Mouse (Mus musculus): ENCODE results near the gene St6galnac3.

St6galnac3 gene

GRCm38 (mm10) chr3:153690553-153690952, 34.4 kb downstream of the St6galnac3 start:
- peak; percentile 45 for DNase-seq (ENCODE audit: extremely low read depth, low read depth)

GRCm38 (mm10) chr3:153689793-153690291, 35.1 kb downstream of the St6galnac3 start:
- DNase-seq (ENCODE audit: extremely low read depth, low read depth) = peak; percentile 94

DNA sequence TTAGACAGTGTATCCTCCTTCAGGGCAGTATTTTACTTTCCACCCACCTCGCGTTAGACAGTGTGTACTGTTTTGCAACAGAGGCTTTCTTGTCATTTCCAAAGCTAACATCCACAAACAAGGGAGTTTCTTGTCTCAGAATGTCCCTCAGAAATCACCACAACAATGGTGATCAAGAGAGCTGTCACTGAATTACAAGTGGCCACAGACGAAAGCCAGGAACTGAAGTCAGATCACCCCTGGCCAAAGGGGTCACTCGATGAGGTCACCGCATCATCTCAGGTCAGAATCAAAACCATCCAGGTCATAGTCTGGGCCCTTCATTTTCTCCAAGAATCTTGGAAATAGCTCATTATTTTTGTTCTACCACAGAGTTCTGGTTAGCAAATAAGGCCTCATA, 37.1 kb downstream of the St6galnac3 start:
- DNase-seq (ENCODE audit: extremely low read depth, low read depth) = no peak

DNA sequence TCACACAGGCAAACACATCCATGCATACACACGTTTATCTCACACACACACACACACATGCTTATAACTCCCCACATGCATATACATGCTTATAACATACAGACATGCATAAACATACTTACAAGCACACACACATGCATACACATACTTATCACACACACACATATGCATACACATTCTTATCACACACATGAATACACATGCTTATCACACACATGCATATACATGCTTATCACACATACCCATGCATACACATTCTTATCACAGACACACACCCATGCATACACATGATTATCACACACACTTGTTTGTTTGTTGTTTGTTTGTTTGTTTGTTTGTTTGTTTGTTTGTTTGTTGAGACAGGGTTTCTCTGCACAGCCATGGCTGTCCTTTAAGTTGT, 40.1 kb downstream of the St6galnac3 start:
- DNase-seq (ENCODE audit: extremely low read depth, low read depth) = no peak

- no peak for DNase-seq (ENCODE audit: extremely low read depth, low read depth)
Measured at GRCm38 (mm10) chr3:153682303-153682702, 42.7 kb downstream of the St6galnac3 start.

- no peak for DNase-seq (ENCODE audit: extremely low read depth, low read depth)
Measured at GRCm38 (mm10) chr3:153681720-153682119, 43.3 kb downstream of the St6galnac3 start.

DNA sequence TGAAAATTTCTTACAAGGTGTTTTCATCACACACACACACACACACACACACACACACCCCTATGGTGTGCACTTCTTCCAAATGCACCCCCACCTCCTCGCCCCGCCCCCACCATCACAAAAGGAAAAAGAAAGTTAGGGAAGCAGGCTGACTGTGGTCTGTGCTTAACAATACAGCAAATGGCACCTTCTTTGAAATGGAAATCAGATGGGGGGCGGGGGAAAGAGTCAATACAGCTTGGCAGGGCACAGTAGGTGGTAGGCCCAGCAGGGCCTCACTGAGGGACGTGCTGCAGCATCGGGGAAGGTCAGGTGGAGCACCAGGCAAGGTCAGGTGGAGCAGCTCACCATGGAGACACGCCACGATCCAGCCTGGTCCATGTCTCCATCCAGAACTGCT, 49.1 kb downstream of the St6galnac3 start:
- no peak for DNase-seq (ENCODE audit: extremely low read depth, low read depth)

DNA sequence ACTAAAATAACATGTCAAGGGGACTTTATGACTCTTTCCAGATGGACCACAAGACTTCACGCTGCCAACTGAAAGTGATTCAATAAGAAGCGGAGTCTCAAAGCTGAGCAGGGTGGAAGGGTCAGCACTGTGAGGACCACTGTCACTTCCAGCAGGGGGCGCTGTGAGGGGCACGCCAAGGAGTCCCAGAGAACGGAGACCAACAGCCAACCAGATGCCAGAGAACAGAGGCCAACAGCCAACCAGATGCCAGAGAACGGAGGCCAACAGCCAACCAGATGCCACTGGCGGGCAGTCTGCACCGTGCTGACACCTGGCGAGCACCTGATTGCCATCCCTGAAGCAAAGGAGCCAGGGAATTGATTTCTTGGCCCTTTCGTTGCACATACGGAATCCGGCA, 49.9 kb downstream of the St6galnac3 start:
- DNase-seq (ENCODE audit: extremely low read depth, low read depth) = no peak

GRCm38 (mm10) chr3:153674359-153674758, 50.6 kb downstream of the St6galnac3 start:
- no peak for DNase-seq (ENCODE audit: extremely low read depth, low read depth)

DNA sequence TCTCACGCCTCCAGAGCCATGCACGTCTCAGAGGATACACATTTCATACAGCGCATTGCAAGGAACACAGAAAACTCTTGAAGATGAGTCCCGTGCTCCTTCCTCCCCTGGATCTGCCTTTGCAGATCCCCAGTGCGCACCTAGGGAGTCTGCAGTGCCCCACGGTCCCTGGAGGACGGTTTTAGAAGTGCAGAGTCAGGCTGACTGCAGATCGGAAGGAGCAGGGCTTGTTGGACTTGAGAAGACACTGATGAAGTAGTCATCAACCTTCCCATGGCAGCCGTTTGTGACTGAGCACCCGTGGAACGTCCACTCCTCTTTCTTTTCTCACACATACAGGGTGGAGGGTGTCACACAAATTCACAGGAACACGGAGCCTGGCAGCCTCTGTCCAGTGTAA, 51.5 kb downstream of the St6galnac3 start:
- DNase-seq (ENCODE audit: extremely low read depth, low read depth) = no peak

DNA sequence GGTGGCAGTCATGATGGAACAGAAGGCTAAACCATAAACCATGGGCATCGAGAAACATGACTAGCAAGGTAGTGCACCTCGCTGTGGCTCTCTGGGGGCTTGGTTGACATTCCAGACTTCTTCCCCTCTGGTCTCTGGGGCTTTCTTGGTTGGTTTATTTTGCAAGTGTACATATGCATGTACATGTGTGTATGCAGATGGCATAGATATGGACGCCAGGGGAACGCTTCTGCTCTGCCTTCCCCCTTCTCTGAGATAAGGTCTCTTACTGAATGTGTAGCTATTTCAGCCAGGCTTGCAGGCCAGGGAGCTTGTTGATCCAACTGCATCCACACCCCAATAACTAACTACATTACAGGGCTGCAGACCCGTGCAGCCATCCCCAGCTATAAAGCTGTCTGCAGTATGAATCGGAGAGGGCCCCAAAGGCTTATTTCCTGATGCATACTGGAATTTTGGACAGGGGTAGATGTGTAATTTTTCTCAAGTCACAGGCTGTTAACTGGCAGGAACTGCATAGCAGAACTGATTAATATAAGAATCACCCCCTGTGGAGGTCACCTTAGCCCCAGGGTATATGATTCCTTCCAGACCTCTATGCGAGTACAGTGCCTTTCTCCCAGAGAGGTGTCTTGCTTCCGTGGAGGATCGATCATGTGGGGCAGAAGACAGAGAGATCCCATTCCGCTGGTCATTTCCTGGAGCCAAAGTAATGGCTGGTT, 53.9 kb downstream of the St6galnac3 start:
- DNase-seq (ENCODE audit: extremely low read depth, low read depth) = no peak

GRCm38 (mm10) chr3:153669737-153670435, 55.1 kb downstream of the St6galnac3 start:
- DNase-seq (ENCODE audit: extremely low read depth, low read depth) = no peak

- no peak for DNase-seq (ENCODE audit: extremely low read depth, low read depth)
Measured at GRCm38 (mm10) chr3:153669329-153669728, 55.6 kb downstream of the St6galnac3 start.

DNA sequence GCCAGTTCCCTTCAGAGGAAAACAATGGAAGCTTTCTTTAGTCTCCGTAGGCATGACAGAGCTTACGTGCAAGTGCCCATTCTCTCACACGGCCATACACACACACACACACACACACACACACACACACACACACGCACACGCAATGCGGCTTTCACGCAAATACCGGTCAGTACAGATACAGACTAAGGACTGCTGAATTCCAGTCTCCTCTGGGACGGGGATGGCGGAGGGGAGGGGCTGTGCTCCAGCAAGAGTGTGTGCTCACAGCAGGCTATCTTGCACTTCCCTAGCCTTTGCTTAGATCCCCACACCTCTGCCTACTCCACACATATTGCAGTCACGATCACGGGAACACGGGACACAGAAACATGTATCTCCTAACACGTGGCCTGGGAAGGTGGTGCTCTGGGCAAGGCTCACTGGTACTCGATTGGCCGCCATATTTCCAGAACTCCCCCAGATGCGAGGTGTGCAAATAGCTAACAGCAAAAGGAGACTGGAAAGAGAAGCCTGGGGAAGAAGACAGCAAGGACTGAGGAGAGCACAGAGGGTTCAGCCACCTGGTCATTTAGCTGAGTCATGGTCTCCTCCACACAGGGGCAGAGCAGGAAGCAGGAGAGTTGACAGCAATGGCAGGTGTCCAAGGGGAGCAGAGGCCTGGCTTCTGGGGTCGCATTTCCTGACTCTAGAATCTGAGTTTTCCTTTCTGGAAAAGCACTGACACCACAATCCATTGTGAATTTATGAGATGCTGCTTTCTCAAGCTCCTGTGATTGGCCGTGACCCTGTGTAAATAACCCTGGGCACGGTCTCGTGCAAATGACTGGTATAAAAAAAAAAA, 56.3 kb downstream of the St6galnac3 start:
- DNase-seq (ENCODE audit: extremely low read depth, low read depth) = no peak

- no peak for DNase-seq (ENCODE audit: extremely low read depth, low read depth)
Measured at GRCm38 (mm10) chr3:153664696-153665095, 60.3 kb downstream of the St6galnac3 start.

GRCm38 (mm10) chr3:153663841-153664427, 61.0 kb downstream of the St6galnac3 start:
- peak; percentile 53 for DNase-seq (ENCODE audit: extremely low read depth, low read depth)

DNA sequence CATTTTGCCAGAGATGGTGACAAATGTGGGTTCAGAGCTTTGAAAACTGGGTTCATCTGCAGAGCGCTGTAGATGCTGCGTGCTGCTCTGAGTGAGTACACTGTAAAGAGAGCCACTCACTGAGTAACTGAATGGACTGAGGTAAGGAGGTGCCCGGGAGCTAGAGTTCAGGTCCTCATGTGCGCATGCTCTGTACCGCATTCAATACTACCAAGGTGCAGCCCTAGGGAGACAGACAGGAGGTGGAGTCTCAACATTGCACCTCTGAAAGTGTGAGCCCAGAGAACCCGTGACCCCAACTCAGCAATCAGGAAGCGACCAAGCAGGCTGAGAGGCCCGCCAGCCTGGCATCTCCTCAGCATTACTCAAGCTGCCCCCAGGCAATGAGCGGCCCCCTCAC, 62.2 kb downstream of the St6galnac3 start:
- DNase-seq (ENCODE audit: extremely low read depth, low read depth) = no peak

DNA sequence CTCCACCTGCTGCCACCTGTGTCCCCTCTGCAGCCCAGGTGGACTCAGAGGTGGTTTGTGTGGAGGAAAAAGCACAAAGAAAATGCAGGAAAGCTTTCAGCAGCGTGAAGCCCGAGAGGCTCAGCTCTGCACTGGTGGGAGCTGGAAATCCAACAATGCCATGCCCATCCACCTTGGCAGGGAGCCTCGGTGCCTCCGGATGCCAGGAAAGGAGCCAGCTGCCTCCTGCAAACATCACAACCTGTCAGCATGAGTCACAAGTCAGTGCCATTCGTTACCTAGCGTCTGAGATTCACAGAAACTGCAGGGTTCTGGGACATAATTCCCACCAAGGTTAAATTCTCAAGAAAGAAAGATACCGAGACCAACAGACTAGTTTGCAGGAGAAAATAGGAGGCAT, 63.0 kb downstream of the St6galnac3 start:
- no peak for DNase-seq (ENCODE audit: extremely low read depth, low read depth)

GRCm38 (mm10) chr3:153659575-153660168, 65.3 kb downstream of the St6galnac3 start:
- no peak for DNase-seq (ENCODE audit: extremely low read depth, low read depth)

GRCm38 (mm10) chr3:153658051-153658777, 66.8 kb downstream of the St6galnac3 start:
- DNase-seq (ENCODE audit: extremely low read depth, low read depth) = peak; percentile 29
